Mouse (Mus musculus): ENCODE data around the gene H2-Oa.

DNA sequence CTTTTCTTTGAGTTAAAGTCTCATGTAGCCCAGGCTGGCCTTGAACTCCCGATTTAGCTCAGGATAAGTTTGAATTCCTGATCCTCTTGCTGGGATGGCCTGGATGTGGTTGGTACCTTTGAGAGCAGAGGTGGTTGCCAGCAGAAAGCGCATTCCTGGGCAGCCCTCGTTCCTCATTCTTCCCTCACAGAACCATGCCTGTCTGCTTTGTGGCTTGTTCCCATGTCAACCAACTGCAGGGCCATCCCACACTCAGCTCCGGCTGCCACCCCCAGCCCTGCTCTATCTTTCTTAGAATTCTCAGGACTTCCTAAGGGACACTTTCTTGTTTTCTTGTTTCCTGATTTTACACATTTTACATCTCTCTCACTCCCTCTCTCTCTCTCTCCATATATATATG lies 49.3 kb downstream of the H2-Oa start:
- TF ChIP-seq POLR2A (IDR thresholded peaks at IDR 0.05; ENCODE audit: low read depth, low read length) (no peak), CTCF (IDR thresholded peaks at IDR 0.05; ENCODE audit: borderline replicate concordance, insufficient read depth, low read length) (no peak)
